Mouse (Mus musculus): ENCODE results near the gene Jag2. TPM values are rescaled to one million over a fixed set of nuclear protein-coding genes. Genes with fewer than 3 reads are reported as not detected.

The Jag2 gene
- polyA plus RNA-seq, 1 experiment from 2014 or later, result 5.9 TPM

GRCm38 (mm10) chr12:112938366-112938765 lies 8.8 kb upstream of the Jag2 start:
- Histone ChIP-seq H3K4me2 (ENCODE audit: low read depth) (no peak overlapping the region), H3K27ac (ENCODE audit: low read depth, low read length) (no peak overlapping the region), H3K36me3 (ENCODE audit: control insufficient read depth, insufficient read depth, low read length) (no peaks in the 10 kb centered on the region), H3K4me3 (ENCODE audit: low read depth, low read length) (no peak overlapping the region), H3K4me1 (ENCODE audit: control insufficient read depth, insufficient read depth, low read length) (no peaks in the 10 kb centered on the region), H3K9ac (ENCODE audit: low read length) (no peak overlapping the region), H3K9me3 (ENCODE audit: control insufficient read depth, low read length) (no peaks in the 10 kb centered on the region), H3K27me3 (ENCODE audit: control insufficient read depth, insufficient read depth, low read length) (no peaks in the 10 kb centered on the region)
- no peak for DNase-seq (ENCODE audit: low spot score)
- ATAC-seq (ENCODE audit: insufficient read depth, low FRiP score, low TSS enrichment), result no peak
- 91% methylated on average over 10 of the region's 10 CpGs for WGBS

GRCm38 (mm10) chr12:112937906-112938305 lies 8.3 kb upstream of the Jag2 start:
- no peaks in the 10 kb centered on the region for H3K4me1 ChIP-seq (ENCODE audit: control insufficient read depth, insufficient read depth, low read length)
- ATAC-seq (ENCODE audit: insufficient read depth, low FRiP score, low TSS enrichment) (no peak), DNase-seq (ENCODE audit: low spot score) (no peak)
- no peak overlapping the region for H3K4me2 ChIP-seq (ENCODE audit: low read depth)
- H3K27ac ChIP-seq (ENCODE audit: low read depth, low read length), result no peak overlapping the region
- WGBS, result 65% methylated on average over 9 of the region's 9 CpGs
- H3K27me3 ChIP-seq (ENCODE audit: control insufficient read depth, insufficient read depth, low read length), result no peaks in the 10 kb centered on the region
- no peaks in the 10 kb centered on the region for H3K36me3 ChIP-seq (ENCODE audit: control insufficient read depth, insufficient read depth, low read length)
- no peak overlapping the region for H3K4me3 ChIP-seq (ENCODE audit: low read depth, low read length)
- no peak overlapping the region for H3K9ac ChIP-seq (ENCODE audit: low read length)
- H3K9me3 ChIP-seq (ENCODE audit: control insufficient read depth, low read length), result no peaks in the 10 kb centered on the region

GRCm38 (mm10) chr12:112932647-112933046 lies 3.1 kb upstream of the Jag2 start:
- Histone ChIP-seq H3K9ac (ENCODE audit: low read length) (no peak overlapping the region), H3K27ac (ENCODE audit: low read depth, low read length) (no peak overlapping the region), H3K27me3 (ENCODE audit: control insufficient read depth, insufficient read depth, low read length) (peaks cover 37% of the 10 kb centered on the region), H3K36me3 (ENCODE audit: control insufficient read depth, insufficient read depth, low read length) (no peaks in the 10 kb centered on the region), H3K4me3 (ENCODE audit: low read depth, low read length) (no peak overlapping the region), H3K4me1 (ENCODE audit: control insufficient read depth, insufficient read depth, low read length) (peaks cover 10% of the 10 kb centered on the region), H3K9me3 (ENCODE audit: control insufficient read depth, low read length) (no peaks in the 10 kb centered on the region), H3K4me2 (ENCODE audit: low read depth) (no peak overlapping the region)
- 60% methylated on average over 7 of the region's 7 CpGs for WGBS
- DNase-seq (ENCODE audit: low spot score), result no peak
- no peak for ATAC-seq (ENCODE audit: insufficient read depth, low FRiP score, low TSS enrichment)

GRCm38 (mm10) chr12:112928401-112929241 lies 955 bp downstream of the Jag2 start:
- H3K9ac ChIP-seq (ENCODE audit: low read length), result peak overlapping the region; percentile 64
- ATAC-seq (ENCODE audit: insufficient read depth, low FRiP score, low TSS enrichment), result peak; percentile 35
- peak overlapping the region; percentile 61 for H3K4me3 ChIP-seq (ENCODE audit: low read depth, low read length)
- peaks cover 10% of the 10 kb centered on the region for H3K4me1 ChIP-seq (ENCODE audit: control insufficient read depth, insufficient read depth, low read length)
- peak overlapping the region; percentile 87 for H3K4me2 ChIP-seq (ENCODE audit: low read depth)
- H3K27ac ChIP-seq (ENCODE audit: low read depth, low read length), result peak overlapping the region; percentile 76
- WGBS, result 1% methylated on average over 90 of the region's 124 CpGs
- DNase-seq (ENCODE audit: low spot score), result peak; percentile 56
- H3K27me3 ChIP-seq (ENCODE audit: control insufficient read depth, insufficient read depth, low read length), result peaks cover 44% of the 10 kb centered on the region
- H3K9me3 ChIP-seq (ENCODE audit: control insufficient read depth, low read length), result no peaks in the 10 kb centered on the region
- no peaks in the 10 kb centered on the region for H3K36me3 ChIP-seq (ENCODE audit: control insufficient read depth, insufficient read depth, low read length)

- Histone ChIP-seq H3K4me3 (ENCODE audit: low read depth, low read length) (no peak overlapping the region), H3K4me1 (ENCODE audit: control insufficient read depth, insufficient read depth, low read length) (peaks cover 20% of the 10 kb centered on the region), H3K27ac (ENCODE audit: low read depth, low read length) (no peak overlapping the region), H3K9me3 (ENCODE audit: control insufficient read depth, low read length) (no peaks in the 10 kb centered on the region), H3K27me3 (ENCODE audit: control insufficient read depth, insufficient read depth, low read length) (peaks cover 44% of the 10 kb centered on the region), H3K9ac (ENCODE audit: low read length) (no peak overlapping the region), H3K4me2 (ENCODE audit: low read depth) (0 out of 2 replicates have a peak overlapping the region, but pooled peaks have one; percentile 87), H3K36me3 (ENCODE audit: control insufficient read depth, insufficient read depth, low read length) (no peaks in the 10 kb centered on the region)
- DNase-seq (ENCODE audit: low spot score) (no peak), ATAC-seq (ENCODE audit: insufficient read depth, low FRiP score, low TSS enrichment) (no peak)
- WGBS, result 81% methylated on average over 13 of the region's 14 CpGs
These were observed 2.3 kb downstream of the Jag2 start for GRCm38 (mm10) chr12:112927265-112927664.

GRCm38 (mm10) chr12:112925950-112926349 lies 3.6 kb downstream of the Jag2 start:
- no peaks in the 10 kb centered on the region for H3K36me3 ChIP-seq (ENCODE audit: control insufficient read depth, insufficient read depth, low read length)
- H3K27ac ChIP-seq (ENCODE audit: low read depth, low read length), result no peak overlapping the region
- H3K4me3 ChIP-seq (ENCODE audit: low read depth, low read length), result no peak overlapping the region
- H3K4me1 ChIP-seq (ENCODE audit: control insufficient read depth, insufficient read depth, low read length), result peaks cover 20% of the 10 kb centered on the region
- no peak for ATAC-seq (ENCODE audit: insufficient read depth, low FRiP score, low TSS enrichment)
- 84% methylated on average over 6 of the region's 6 CpGs for WGBS
- H3K9ac ChIP-seq (ENCODE audit: low read length), result no peak overlapping the region
- no peak for DNase-seq (ENCODE audit: low spot score)
- no peaks in the 10 kb centered on the region for H3K9me3 ChIP-seq (ENCODE audit: control insufficient read depth, low read length)
- peaks cover 36% of the 10 kb centered on the region for H3K27me3 ChIP-seq (ENCODE audit: control insufficient read depth, insufficient read depth, low read length)
- H3K4me2 ChIP-seq (ENCODE audit: low read depth), result no peak overlapping the region

- Histone ChIP-seq H3K4me3 (ENCODE audit: low read depth, low read length) (no peak overlapping the region), H3K9me3 (ENCODE audit: control insufficient read depth, low read length) (no peaks in the 10 kb centered on the region), H3K27ac (ENCODE audit: low read depth, low read length) (no peak overlapping the region), H3K4me2 (ENCODE audit: low read depth) (no peak overlapping the region), H3K36me3 (ENCODE audit: control insufficient read depth, insufficient read depth, low read length) (no peaks in the 10 kb centered on the region), H3K9ac (ENCODE audit: low read length) (no peak overlapping the region), H3K27me3 (ENCODE audit: control insufficient read depth, insufficient read depth, low read length) (peaks cover 5% of the 10 kb centered on the region), H3K4me1 (ENCODE audit: control insufficient read depth, insufficient read depth, low read length) (peaks cover 10% of the 10 kb centered on the region; the same call in 1 of the 2 replicates)
- WGBS, result 13% methylated on average over 3 of the region's 3 CpGs
- ATAC-seq (ENCODE audit: insufficient read depth, low FRiP score, low TSS enrichment) (peak; percentile 62), DNase-seq (ENCODE audit: low spot score) (peak; percentile 53)
These were observed 7.0 kb downstream of the Jag2 start for GRCm38 (mm10) chr12:112922541-112922940.

GRCm38 (mm10) chr12:112921518-112921917 lies 8.1 kb downstream of the Jag2 start:
- Histone ChIP-seq H3K4me1 (ENCODE audit: control insufficient read depth, insufficient read depth, low read length) (peaks cover 10% of the 10 kb centered on the region; the same call in 1 of the 2 replicates), H3K9ac (ENCODE audit: low read length) (no peak overlapping the region), H3K9me3 (ENCODE audit: control insufficient read depth, low read length) (no peaks in the 10 kb centered on the region), H3K27me3 (ENCODE audit: control insufficient read depth, insufficient read depth, low read length) (no peaks in the 10 kb centered on the region), H3K36me3 (ENCODE audit: control insufficient read depth, insufficient read depth, low read length) (no peaks in the 10 kb centered on the region), H3K27ac (ENCODE audit: low read depth, low read length) (no peak overlapping the region), H3K4me3 (ENCODE audit: low read depth, low read length) (no peak overlapping the region), H3K4me2 (ENCODE audit: low read depth) (no peak overlapping the region)
- 92% methylated on average over 12 of the region's 12 CpGs for WGBS
- ATAC-seq (ENCODE audit: insufficient read depth, low FRiP score, low TSS enrichment) (no peak), DNase-seq (ENCODE audit: low spot score) (no peak)

GRCm38 (mm10) chr12:112917906-112918305 lies 11.7 kb downstream of the Jag2 start:
- DNase-seq (ENCODE audit: low spot score) (no peak), ATAC-seq (ENCODE audit: insufficient read depth, low FRiP score, low TSS enrichment) (no peak)
- Histone ChIP-seq H3K9me3 (ENCODE audit: control insufficient read depth, low read length) (no peaks in the 10 kb centered on the region), H3K27ac (ENCODE audit: low read depth, low read length) (no peak overlapping the region), H3K4me1 (ENCODE audit: control insufficient read depth, insufficient read depth, low read length) (0 out of 2 replicates have a peak, but pooled peaks cover 6% of the 10 kb centered on the region), H3K4me3 (ENCODE audit: low read depth, low read length) (no peak overlapping the region), H3K9ac (ENCODE audit: low read length) (no peak overlapping the region), H3K27me3 (ENCODE audit: control insufficient read depth, insufficient read depth, low read length) (no peaks in the 10 kb centered on the region), H3K36me3 (ENCODE audit: control insufficient read depth, insufficient read depth, low read length) (no peaks in the 10 kb centered on the region; the same call in 1 of the 2 replicates), H3K4me2 (ENCODE audit: low read depth) (no peak overlapping the region)
- 45% methylated on average over 8 of the region's 8 CpGs for WGBS

All from neural tube, embryonic 11.5 days (tissue).